Mouse (Mus musculus) A20 (cell line): ENCODE results near the gene Kbtbd7.
"Not testable (repeated sequence)": the region's sequence is repeated elsewhere in the genome, so short reads cannot be mapped to it uniquely, and the experiment has no call there.

Experiments
- DNase-seq: peaks from one replicate; pipeline ENCODE4 v3.0.0-alpha.2; 2011; ENCODE audit warnings: low read depth, low spot score

Kbtbd7 gene

DNA sequence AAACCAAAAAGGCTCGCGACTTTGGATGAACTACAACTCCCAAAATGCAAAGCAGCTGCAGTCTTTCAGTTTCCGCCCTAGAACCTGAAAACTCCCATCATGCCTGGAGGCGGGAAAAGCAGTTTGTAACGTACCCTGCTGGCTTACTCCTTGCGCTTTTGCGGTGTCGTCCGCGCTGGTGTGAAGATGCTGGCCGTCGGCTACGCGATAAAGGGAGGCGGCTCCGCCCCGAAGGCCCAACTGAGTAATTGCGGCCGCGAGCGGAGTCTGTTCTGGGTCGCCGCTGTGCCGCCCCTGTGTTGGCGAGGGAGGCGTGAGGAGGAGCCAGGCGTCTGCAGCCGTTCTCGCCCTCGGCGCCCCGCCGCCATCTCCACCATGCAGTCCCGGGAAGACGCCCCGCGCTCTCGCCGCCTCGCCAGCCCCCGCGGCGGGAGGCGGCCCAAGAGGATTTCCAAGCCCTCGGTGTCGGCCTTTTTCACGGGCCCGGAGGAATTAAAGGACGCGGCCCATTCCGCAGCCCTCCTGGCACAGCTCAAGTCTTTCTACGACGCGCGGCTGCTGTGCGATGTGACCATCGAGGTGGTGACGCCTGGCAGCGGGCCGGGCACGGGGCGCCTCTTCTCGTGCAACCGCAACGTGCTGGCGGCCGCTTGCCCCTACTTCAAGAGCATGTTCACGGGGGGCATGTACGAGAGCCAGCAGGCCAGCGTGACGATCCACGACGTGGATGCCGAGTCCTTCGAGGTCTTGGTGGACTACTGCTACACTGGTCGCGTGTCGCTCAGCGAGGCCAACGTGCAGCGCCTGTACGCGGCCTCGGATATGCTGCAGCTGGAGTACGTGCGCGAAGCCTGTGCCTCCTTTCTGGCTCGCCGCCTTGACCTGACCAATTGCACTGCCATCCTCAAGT is 25.6 kb downstream of the Kbtbd7 start, which contains the start of gene Kbtbd6:
Gene Kbtbd6 (plus strand): TSS at position 155 of the 910 bp plus-strand sequence.
- DNase-seq = peak; percentile 91

DNA sequence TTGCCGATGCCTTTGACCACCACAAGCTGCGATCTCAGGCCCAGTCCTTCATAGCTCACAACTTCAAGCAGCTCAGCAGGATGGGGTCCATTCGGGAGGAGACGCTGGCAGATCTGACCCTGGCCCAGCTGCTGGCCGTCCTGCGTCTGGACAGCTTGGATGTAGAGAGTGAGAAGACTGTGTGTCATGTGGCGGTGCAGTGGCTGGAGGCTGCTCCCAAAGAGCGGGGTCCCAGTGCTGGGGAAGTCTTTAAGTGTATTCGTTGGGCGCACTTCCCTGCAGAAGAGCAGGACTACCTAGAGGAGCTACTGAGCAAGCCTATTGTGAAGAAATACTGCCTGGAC is 26.3 kb downstream of the Kbtbd7 start:
- not testable (repeated sequence) for DNase-seq

DNA sequence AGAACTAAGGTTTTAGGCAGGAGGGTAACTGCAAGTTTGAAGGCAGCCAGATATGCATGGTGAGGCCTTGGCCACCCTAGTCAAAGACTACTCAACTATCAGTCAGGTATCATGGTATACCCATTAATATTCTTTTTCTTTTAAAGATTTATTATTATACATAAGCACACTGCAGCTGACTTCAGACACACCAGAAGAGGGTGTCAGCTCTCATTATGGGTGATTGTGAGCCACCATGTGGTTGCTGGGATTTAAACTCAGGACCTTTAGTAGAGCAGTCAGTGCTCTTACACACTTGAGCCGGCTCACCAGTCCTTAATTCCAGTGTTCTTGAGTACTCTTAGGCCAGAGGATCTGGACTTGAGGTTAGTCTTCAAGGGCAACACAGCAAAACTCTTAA is 34.1 kb downstream of the Kbtbd7 start:
- DNase-seq = peak; percentile 59

DNA sequence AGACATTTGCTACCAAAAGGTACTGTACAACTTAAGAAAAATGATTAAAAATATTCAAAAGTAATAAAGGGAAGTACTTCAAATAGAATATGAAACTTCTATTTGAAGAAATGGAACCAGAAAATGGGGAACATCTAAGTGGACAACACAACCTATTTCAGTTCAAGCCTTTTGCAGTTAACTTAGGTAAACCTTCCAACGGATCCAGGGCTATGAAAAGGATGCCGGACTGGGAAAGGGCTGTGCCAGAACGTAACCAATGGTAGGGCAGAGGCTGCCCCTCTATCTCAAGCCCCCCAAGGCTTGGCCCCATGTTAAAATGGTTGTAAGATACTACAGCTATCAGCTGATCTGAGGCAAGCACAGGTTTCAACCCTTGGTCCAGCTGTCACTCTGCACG is 34.7 kb downstream of the Kbtbd7 start:
- peak; percentile 70 for DNase-seq

DNA sequence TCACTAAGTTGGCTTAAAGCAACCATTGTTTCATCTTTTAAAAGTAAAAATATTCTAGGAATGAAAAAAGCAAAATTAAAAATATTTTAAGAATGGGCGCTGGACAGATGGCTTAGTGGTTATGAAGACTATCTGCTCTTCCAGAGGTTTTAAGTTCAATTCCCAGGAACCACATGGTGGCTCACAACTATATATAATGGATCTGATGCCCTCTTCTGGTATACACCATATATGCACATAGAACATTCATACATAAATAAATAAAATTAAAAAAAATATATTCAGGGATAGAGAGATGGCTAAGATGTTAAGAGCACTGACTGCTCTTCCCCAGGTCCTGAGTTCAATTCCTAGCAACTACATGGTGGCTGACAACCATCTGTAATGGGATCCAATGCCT is 39.3 kb downstream of the Kbtbd7 start:
- no peak for DNase-seq

DNA sequence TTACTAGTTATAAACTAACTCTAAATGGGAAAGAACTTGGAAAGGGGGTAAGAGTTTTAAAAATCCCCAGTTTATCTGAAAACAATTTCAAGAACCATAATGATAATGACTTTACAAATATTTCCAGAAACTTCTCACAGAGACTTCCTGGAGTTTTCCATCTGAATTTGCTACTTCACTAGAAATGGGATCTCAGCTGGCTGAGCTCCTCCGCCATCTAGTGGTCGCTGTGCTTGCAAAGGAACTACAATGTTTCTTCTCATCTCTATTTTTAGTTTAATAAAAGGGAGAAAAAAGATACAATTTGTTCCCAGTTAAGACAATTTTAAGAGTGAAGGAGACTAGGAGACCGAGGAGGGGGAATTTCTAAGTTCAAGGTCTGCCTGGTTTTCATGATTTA is 41.3 kb downstream of the Kbtbd7 start:
- peak; percentile 57 for DNase-seq

DNA sequence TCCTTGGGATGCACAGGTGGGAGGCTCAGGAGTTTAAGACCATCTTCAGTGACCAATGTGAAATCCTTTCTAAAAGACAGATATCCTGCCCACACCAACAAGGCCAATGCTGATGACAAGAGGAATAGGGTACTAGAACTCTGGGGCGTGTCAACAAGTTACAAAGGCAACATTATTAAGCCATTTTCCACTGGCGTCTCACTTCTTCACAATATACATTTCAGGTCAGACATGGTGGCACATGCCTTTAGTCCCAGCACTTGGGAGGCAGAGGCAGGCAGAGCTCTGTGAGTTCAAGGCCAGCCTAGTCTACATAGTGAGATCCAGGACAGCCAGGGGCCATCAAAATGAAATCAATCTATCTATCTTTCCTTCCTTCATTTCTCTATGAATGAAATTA is 47.1 kb downstream of the Kbtbd7 start:
- DNase-seq = no peak
